Mouse (Mus musculus) colon, adult 2 months (tissue): ENCODE data around the gene Fgfr2. TPM values are rescaled to one million over a fixed set of nuclear protein-coding genes. Genes with fewer than 3 reads are reported as not detected.

Experiments
- polyA plus RNA-seq: library from polyadenylated mRNA; depleted of rRNA; stranded (reverse); fragments of >200 nt; gene quantifications from 2 replicates; pipeline ENCODE4 v1.2.3, GENCODE M21; 2012; rRNA removed

The Fgfr2 gene
- polyA plus RNA-seq, result 24.4 and 26.5 TPM in 2 replicates

DNA sequence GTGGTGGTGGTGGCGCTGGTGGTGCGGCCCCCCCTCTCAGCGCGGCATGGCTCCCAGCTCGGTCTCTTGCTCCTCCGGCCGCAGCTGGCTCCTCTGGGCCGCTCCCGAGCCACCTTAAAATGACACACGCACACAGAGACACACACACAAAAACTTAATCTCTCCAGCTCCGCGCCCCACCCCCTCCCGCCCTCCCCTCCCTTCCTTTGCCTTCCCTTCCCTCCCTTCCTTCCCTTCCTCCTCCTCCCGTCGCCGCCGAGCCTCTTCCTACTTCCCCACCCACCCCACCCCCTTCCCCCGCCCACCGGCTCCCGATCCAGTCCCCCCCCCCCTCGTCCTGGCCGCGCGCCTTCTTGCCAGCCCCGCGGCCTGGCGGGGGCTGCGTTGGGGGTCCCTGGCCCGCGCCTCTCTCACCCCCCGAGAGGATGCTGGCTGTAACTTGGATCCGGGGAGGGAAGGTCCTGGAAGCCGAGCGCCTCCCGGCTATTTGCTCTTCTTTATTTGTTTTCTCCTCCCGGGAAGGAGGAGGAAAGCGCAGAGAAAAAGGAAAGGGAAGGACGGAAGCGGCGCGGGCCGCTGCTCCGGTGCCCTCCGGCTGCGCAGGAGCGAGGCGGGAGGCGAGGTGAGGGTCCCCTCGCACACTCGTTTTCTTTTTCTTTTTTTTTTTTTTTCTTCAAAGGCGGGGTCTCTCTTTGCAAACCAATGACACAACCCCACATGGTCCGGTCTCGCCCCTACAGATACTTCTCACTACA lies at the start of gene Fgfr2:
Gene Fgfr2, minus strand, starts transcription at position 107 of the 755 bp plus-strand sequence.

DNA sequence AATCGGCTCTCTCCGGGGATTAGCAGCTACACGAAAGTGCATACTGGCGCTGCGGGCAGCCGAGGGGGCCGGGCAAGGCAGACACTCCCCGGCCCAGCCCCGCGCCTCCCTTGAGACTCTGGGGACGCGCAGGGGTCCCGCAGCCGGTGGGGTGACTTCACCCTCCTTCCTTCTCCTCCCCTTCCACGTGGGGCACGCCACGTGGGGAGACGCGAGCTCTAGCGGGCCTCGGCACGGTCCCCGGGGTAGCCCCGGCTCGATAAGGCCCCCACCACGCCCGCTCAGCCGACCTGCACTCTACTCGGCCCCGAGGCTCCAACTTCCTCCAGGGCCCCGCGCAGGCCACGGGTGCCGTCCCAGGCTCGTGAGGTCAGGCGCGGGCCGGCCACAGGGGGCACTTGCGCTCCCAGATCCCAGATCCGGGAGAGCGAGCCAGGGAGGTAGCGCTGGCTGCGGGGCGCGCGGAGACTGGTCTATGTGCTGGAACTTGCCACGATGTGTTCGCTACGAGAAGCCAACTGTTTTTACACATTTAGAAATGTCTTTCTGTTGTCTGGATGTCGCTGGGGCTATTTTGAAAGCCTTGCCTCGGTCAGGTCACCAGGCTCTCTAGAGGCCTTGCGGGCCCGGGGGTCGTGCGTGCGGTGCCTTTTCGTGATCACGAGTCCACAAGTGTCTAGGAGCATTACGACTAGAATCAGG lies 1.0 kb upstream of the Fgfr2 start, which contains the start of gene Ctbp2:
Gene Ctbp2, minus strand, starts transcription at position 356 of the 702 bp plus-strand sequence.

DNA sequence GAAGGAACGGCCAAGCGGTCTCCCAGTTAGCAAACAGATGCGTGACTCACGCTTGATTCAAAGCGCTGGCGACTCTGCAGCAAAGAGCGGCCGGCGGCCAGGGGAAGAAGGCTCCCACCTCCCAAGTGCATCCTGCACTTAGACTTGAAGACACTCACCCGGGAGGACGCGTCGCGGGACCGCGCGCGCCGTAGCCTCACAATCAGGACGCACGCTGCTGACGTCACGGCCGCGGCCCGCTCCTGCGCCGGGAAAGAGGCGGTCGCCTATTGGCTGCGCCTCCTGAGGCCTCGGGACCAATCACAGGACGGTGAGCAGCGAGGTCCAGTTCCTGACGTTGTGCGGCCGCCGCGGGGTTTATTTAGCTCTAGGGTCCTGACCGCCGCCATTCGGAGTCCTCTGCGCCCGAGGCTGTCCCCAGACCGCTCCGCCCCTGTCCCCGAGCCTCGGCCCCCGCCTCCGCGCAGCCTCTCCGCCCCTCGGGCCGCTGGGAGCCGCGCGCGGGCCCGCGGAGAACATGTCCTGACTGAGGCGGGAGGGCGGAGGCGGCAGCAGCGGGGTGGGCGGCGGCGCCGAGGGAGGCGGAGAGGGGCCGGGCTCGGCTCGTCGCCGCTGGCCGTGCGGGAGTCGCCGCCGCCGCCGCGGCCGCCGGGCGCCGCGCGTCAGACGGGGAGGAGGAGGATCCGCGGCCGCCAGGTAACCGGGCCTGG lies 192.1 kb downstream of the Fgfr2 start, which contains the start of gene Zranb1:
Gene Zranb1, plus strand, starts transcription at position 293 of the 710 bp plus-strand sequence.

DNA sequence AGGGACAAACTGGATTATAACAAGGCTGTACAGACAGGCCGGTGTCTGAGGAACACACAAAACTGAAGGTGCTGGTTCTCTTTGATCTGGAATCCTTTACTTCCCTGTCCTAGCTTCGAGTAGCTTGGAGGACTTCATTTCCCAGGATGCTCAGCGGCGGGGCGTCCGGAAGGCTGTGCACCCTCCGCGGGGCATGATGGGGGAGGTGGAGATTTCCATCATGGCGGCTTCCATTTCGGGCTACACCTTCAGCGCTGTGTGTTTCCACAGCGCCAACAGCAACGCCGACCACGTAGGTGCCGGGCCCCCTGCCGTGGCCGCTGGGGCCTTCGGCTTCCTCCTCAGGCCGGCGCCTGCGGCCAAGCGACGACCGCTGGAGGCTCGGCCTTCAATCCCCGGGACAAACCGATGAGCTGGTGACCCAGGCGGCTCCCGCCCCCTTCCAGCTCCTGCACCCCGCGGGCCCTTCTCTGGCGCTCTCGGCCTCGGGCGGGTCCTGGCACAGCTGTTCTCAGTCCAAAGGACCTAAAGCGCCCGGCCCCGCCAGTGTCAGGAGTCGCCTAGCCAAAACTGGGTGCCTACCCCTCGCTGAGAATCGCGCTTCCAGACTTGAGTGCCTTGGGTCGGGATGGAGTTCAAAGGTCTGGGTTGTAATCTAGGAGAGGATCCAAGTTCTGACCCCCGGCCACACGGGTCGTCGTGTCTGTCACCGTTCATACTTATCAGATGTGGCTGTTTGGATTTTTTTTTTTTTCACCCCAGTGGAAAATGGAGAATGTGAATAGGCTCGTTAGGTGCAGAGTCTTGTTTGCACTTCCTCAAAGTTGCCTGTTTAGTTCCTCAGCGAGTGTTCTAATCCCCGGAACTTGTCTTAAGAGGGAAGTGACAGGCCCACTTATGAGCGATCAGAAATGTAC lies 263.9 kb downstream of the Fgfr2 start, which contains the start of gene Abraxas2:
Gene Abraxas2, plus strand, starts transcription at position 184 of the 917 bp plus-strand sequence.

DNA sequence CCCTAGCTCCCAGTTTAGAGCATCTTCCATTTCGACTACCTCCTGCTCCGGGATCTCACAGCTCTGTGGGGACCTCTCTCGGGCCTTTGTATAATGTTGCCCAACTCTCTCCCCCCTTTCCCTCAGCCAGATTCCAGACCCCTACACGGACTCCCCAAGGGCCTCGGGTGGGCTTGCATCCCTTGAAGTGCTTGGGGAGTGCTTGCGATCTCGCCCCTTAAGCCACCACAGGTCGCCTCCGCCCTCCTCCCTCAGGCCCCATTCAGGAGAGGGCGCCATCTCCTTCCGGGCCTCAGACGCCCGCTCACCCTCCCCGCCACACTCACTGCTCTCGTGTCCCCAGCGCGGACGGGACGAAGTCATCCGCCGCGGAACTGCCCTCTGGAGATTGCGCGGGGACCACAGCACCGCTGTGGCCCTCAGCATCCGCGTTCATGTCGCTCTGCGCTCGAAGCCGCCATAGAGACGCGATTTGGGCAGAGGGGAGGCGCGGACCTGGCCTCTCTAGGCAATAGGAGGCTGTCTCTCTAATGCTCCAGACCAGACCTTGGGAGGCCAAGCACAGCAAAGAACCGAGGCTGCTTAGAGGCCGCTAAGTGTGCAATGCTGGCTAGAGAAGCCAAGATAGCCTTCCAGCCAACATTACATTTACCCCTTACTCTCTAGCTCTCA lies 270.8 kb downstream of the Fgfr2 start, which contains the start of gene Eef1akmt2:
Gene Eef1akmt2, minus strand, starts transcription at position 501 of the 672 bp plus-strand sequence.

DNA sequence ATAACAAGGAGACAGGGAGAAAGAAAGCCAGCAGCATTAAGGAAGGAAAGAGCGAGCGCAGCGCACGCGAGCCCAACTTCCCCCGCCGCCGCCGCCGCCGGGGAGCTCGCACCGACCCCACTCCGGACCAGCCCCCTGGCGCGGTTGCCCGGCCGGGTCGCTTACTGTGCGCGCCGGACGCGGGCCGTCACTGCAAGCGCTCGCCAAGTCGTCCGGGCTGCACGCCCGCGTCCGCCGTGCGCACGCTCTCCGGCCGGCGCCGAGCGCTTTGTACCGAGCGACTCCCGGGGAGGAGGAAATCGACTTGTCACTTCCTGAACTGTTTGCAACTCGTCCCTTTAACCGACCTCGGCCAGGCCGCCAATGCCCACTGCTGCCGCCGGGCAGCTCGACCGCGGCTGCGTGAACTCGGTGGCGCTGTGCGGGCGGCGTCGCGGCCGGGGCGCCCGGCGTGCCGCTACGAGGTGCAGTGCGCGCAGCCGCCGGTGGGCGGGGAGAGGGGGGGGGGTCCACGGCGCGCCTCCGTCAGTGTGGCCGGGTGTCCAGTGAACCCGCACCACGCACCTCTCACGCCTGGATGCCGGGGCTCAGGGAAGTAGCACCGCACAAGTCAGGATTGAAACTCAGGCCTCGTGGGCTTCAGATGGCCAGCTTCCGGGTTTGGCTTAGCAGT lies 309.6 kb downstream of the Fgfr2 start, which contains the start of gene Fam53b:
Gene Fam53b, minus strand, starts transcription at position 471 of the 673 bp plus-strand sequence.

DNA sequence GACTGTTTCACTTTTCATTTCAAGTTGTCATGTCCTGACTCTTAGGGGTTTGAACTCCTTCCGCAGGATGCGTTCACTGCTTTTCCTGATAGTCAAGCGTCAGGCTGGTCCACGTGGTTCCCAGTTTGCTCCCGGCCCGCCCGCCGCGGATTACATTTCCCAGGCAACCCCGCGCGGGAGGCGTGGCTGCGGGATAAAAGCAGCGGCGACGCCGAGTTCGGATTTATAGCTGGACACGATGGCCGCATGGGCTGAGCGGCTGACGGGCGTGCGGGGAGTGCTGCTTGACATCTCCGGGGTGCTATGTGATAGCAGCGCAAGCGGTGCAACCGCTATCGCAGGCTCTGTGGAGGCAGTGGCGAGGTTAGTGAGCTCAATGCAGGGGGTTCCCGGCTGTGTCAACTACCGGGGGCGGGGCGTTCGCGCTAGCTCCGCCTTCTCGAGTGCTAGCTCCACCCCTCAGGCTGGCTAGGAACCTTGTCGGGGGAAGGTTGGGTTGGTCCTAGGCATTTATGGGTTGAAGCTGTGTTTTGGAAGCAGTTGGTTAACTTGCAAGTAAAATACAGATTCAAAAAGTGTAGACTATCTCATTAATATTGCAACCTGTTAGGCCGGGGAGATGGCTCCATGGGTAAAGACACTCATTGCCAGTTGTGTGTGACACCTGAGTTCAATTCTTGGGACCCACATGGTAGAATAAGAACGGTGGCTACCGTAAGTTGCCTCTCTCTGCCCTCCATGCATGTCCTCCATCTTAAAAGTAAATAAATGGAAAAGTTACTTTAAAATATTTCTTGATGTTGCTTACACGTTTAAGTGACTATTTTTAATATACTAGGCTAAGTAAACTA lies 512.5 kb downstream of the Fgfr2 start, which contains the start of gene Lhpp:
Gene Lhpp, plus strand, starts transcription at position 171 of the 851 bp plus-strand sequence.

DNA sequence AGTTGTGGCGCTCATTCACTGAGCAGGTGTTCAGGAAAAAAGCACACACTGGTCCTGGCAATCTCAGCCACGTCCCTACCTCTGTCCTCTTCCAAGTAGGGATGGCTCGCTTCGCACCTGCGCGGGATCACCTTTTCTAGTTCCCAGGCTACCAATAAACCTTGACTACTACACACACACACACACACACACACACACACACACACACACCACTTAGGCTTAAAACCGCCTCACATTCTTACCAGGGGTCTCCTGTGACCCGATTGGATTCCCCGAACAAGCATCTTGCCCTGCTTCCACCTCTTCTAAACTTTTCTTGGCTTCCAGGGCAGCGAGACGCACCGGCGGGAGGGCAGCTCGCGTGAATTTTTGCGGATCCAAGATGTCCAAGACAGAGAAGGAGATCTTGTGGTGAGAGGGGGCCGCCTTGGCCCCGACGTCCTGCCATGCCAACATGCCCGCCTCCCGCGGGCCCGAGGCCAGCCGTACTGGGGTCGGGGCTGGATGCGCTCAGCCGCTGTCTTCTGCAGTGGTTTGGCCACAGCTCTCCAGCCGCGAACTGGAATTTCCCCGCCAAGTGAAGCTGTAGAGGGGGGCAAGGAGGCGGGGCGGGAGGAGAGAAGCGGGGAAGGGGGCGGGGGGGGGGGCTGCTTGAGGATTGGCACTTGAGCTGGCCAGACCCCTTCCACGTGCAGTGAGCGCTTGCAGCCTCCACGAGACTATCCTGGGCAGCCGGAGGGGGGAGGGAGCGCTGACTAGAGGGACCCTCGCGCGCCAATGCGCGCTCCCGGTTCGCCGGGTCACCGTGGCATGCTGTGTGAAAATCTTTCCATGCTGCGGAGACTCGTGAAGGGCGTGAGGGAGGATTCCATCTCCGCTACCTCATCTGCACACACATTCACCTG lies 523.8 kb downstream of the Fgfr2 start, which contains the start of gene Nkx1-2:
Gene Nkx1-2, minus strand, starts transcription at position 567 of the 905 bp plus-strand sequence.

DNA sequence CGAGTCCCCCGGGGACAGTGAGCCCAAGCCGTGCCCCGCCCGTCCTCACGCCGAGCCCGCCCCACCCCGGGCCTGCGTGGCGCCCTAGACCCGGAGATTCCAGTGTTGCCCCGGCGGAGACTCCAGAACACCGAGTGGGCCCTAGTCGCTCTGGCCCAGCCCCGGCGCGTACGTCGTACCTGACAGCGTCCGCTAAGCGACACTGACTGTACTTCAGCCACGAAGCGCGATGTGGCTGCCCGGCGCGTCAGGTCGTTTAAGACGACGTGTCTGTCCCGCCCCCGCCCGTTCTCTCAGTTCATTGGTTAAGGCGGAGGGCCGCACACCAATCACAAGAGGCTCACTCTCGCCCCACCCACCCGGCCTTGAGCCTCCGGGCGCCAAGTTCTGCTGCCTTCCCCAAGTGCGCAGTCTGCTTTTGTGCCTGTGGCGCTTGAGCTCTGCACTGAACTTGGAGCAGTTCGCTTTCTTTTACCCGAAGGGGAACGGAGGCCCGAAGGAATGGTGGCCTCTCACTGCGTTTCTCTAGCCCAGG lies 547.0 kb downstream of the Fgfr2 start, which contains the start of gene Oat:
Gene Oat, minus strand, starts transcription at position 283 of the 535 bp plus-strand sequence.

DNA sequence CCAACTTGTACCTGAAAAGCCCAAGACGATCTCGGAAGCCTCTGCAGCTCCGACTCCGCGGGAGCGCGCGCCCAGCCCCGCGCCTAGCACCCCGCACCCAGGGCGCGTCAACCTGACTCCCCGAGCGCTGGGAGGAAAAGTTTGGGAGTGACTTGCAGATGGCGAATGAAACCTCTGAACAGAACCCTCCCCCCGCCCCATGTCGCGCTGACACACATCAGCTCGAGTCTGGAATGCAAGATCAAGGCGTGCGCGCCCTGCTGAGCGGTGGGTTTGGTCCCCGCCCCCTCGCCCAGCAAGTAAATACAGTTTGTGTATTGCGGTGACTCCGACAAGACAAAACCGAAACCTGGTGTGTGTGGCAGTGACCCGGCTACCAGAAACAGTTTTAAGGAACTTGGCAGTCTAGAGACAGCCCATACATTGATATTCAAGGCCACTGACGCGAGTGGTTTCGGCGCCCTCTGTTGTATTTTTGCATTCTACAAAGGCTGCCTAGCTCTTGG lies 806.1 kb downstream of the Fgfr2 start, which contains the start of gene Chst15:
Gene Chst15, minus strand, starts transcription at position 193 of the 506 bp plus-strand sequence.

DNA sequence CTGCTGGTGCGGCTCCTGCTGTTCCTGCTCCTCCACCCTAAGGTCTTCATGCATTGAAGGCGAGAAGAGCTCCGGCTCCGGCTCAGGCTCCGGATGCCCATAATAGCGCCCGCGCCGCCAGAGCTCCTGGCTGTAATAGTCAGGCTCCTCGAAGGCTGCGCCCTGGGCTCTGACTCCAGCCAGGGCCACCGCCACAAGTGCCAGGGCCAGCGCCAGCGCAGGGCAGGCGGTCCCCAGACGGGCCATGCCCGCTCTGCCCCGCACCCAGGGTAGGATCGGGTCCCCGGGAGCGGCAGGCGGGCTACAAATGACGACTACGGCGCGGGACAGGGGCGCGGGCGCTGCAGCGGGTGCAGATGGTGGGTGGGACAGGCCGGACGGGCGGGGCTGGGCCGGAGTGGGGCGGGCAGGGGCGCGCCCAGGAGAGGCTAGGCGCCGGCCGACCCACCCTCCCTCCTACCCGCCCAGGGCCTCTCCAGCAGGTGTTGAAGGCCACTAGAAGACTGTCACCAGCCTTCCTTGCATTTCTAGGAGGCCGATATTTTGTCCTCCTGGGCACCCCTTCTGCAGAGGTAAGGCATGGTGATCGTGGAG lies 968.7 kb downstream of the Fgfr2 start, which contains the start of gene Cpxm2:
Gene Cpxm2, minus strand, starts transcription at position 372 of the 594 bp plus-strand sequence.

DNA sequence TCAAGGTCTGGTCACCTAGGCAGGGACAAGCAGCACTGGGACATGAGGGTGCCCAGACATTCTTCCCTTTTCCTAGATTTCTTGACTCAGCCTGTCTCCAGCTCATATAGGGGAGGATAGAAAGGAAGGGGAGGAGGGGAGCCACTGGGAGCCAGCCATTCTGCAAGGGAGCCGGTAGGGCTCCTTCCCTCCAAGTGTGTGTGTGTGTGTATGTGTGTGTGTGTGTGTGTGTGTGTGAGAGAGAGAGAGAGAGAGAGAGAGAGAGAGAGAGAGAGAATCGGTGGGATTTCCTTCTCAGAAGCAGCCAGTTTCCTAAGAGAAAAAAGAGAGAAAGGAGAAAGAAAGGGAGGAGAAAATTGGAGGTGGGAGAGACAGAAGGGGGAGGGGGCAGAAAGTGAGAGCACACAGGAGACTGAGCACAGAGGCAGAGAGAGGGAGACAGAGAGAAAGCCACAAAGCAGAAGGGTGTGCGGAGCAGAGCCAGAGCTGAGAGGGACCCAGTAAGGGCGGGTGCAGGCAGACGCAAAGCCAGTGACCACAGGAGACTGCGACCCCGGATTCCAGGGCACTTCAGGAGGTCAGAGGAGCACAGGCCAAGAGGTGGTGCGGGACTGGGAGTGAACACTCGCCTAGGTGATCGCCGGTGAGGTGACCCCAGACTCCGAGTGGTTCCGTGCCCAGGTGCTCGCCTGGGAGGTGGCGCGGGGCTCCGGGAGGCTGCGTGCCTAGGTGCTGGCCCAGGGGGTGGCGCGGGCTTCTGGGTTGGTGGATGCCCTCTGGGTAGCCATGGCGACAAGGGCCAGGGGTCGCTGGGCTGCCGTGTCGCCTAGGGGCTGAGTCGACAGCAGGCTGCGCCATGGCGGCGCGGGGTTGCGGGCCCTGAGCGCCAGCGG lies 1156.9 kb downstream of the Fgfr2 start, which contains the start of gene Gpr26:
Gene Gpr26, plus strand, starts transcription at position 438 of the 893 bp plus-strand sequence.

DNA sequence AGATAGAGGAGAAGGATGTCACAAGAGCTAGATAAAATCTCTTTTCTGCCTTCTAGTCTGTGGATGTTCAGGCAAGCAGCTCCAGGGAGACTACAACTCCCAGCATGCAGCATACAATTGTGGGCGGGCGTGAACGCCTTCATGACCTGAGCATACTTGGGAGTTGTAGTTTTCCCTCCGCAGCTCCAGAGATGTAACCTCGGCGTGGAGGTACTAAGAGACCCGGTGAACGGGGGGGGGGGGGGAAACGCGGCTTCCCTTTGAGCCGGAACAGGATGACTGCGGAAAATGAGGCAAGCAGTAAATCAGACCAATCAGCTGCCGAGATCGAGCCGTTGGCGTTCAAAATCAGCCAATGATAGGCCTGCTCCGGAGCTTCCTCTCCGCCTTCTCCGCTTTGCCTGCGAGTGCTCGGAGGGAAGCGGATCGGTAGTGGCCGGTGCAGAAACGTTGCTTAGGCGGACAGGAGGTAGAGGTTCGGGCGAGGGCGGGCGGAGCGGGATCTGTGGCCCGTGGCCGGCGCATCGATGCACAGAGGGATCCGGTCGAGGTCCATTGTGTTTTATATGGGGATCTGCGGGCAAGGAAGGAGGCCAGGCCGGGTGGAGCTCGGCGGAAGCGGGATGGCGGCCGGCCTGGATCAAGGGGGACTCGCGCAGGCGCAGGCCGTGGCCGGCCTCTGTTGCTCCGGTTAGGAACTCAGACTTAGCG lies 1563.0 kb downstream of the Fgfr2 start, which contains the start of gene Bub3:
Gene Bub3, plus strand, starts transcription at position 237 of the 711 bp plus-strand sequence.

DNA sequence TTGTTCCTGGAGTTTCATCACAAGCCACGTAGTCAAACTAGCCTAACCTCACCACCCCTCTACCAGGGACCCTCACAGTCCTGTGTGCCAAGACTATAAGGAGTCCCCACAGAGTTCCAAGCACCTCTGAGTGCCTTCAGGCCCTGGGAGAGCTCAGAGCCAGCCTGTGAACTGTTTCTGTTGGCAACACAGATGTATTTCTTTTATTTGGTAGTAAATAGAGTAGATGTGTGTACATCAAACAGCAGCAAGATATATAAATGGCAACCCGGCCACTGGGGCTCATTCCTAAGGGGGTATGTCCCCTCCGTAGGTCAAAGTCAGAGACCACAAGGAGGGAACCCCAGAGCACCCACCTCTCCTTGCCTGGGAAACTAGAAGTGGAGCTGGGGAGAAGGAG lies 1574.7 kb downstream of the Fgfr2 start, which contains the start of gene Hmx2:
Gene Hmx2, plus strand, starts transcription at position 301 of the 400 bp plus-strand sequence.

